Mouse (Mus musculus): ENCODE measurements around the gene Zfp691.

- TF ChIP-seq POLR2A (IDR thresholded peaks at IDR 0.05; ENCODE audit: borderline replicate concordance, insufficient read depth, low read length): no peak
- TF ChIP-seq CTCF (IDR thresholded peaks at IDR 0.05; ENCODE audit: borderline replicate concordance, insufficient read depth, low read depth, low read length): no peak
These were observed 45.4 kb downstream of the Zfp691 start for GRCm38 (mm10) chr4:119128547-119128946.

All from cerebellum, adult 2 months (tissue).